Mouse (Mus musculus) lung, postnatal 0 days (tissue): Measurements from ENCODE around the gene Asns. TPM values are rescaled to one million over a fixed set of nuclear protein-coding genes. Genes with fewer than 3 reads are reported as not detected.
A peak's percentile ranks its signal among the peaks of the same experiment; 100 is the strongest.

Experiments
- ATAC-seq: fragments of 200-750 bp; cut with Nextera tagmentation; 2 replicates; pipeline ENCODE4 v1.8.0; 2017; ENCODE audit warnings: moderate library complexity
- DNase-seq: peaks from one replicate; pipeline ENCODE4 v3.0.0-alpha.2; 2016; ENCODE audit warnings: low spot score
- H3K27ac ChIP-seq: fragments of 300-500 bp; sonication (generic); 2 replicates; pipeline ENCODE4 v1.5.1; 2014; ENCODE audit warnings: antibody characterized with exemption, mild to moderate bottlenecking, low read length, mixed read lengths
- H3K27me3 ChIP-seq: fragments of 300-500 bp; sonication (generic); replicated peaks from 2 replicates; pipeline ENCODE4 v1.6.1; 2014; ENCODE audit warnings: low read length, mixed read lengths; ENCODE audit not compliant: insufficient read depth
- H3K36me3 ChIP-seq: fragments of 300-500 bp; sonication (generic); 2 replicates; pipeline ENCODE4 v1.6.1; 2014; ENCODE audit warnings: low read length, mixed read lengths; ENCODE audit not compliant: insufficient read depth
- H3K4me1 ChIP-seq: fragments of 300-500 bp; sonication (generic); 2 replicates; pipeline ENCODE4 v1.6.1; 2014; ENCODE audit warnings: antibody characterized with exemption, low read depth, low read length, mixed read lengths; ENCODE audit not compliant: insufficient read depth
- H3K4me2 ChIP-seq: fragments of 300-500 bp; sonication (generic); replicated peaks from 2 replicates; pipeline ENCODE4 v1.6.1; 2014; ENCODE audit warnings: low read depth, mild to moderate bottlenecking, low read length, moderate library complexity, mixed read lengths
- H3K4me3 ChIP-seq: fragments of 300-500 bp; sonication (generic); 2 replicates; pipeline ENCODE4 v1.5.1; 2014; ENCODE audit warnings: low read depth, low read length
- H3K9ac ChIP-seq: fragments of 300-500 bp; sonication (generic); replicated peaks from 2 replicates; pipeline ENCODE4 v1.6.1; 2014; ENCODE audit warnings: low read depth, mild to moderate bottlenecking
- H3K9me3 ChIP-seq: fragments of 300-500 bp; sonication (generic); 2 replicates; pipeline ENCODE4 v1.6.1; 2016; ENCODE audit warnings: low read length, mixed read lengths
- CTCF ChIP-seq: IDR thresholded peaks from 2 replicates; pipeline ENCODE4 v1.5.1; 2016; ENCODE audit warnings: antibody characterized with exemption, mild to moderate bottlenecking
- EP300 ChIP-seq: IDR thresholded peaks from 2 replicates; pipeline ENCODE4 v1.6.1; 2016; ENCODE audit warnings: antibody characterized with exemption, mild to moderate bottlenecking, control low read depth
- WGBS: fragments of 180-500 bp; shearing (Covaris S2); extraction: QIAGEN DNeasy Blood & Tissue Kit; methylation state at CpG from one replicate; pipeline ENCODE4 v1.1.7; 2014; 5-methylcytosine and 5-hydroxymethylcytosine counted together
- polyA plus RNA-seq: library from polyadenylated mRNA; unstranded; fragments of >200 nt; fragmentation: Nextera tagmentation; extraction: Ambion mirVana; gene quantifications from 2 replicates; pipeline ENCODE4 v1.2.1, GENCODE M21; 2015

Gene Asns
- polyA plus RNA-seq, 1 experiment from 2014 or later = 16.8 TPM

DNA sequence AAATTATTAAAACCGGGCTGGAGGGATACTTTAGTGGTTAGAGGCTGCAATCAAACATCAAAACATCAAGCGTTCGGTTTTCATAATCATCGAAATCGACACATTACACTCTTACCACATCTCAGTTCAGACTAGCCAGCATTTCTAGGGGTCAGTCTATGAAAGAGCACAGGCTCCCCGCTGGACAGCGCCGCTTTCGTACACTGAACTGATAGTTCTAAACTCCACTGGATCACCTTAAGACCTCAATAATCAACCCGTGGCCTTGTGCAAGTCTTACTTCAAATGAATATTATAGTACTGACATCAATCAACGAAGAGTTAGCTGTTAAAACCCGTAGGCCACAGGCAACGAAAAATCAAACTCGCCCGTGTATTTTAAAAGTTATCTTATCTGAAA, 1.0 kb downstream of the Asns start:
- Histone ChIP-seq H3K27ac (no peak overlapping the region), H3K9me3 (no peaks in the 10 kb centered on the region), H3K4me1 (no peaks in the 10 kb centered on the region), H3K27me3 (no peaks in the 10 kb centered on the region), H3K4me2 (peak overlapping the region; percentile 84; the same call in 1 of the 2 replicates), H3K36me3 (no peaks in the 10 kb centered on the region), H3K9ac (no peak overlapping the region), H3K4me3 (peak overlapping the region; percentile 48; the same call in 1 of the 2 replicates)
- WGBS = 32% methylated on average over 15 of the region's 15 CpGs
- no peak for TF ChIP-seq EP300
- TF ChIP-seq CTCF = no peak
- no peak for DNase-seq
- ATAC-seq = no peak

DNA sequence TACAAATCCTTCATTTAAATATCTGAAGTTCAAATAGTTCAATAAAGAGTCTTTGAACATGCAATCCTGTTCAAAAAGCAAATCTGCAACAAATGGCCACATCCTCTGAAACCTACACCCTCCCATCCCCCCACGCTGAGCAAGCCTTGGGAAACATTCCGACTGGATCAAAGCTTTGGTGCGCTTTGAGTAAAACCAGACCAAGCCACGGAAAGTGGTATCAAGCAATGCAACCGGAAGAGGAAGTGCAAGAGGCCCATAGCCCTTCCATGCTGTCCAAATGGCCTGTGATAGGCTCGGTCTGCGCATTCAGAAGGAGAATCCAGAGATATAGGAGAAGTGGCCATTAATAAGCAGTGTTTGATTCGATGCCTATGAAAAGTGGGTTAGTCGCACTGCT, 2.6 kb downstream of the Asns start:
- no peak overlapping the region for H3K4me2 ChIP-seq
- WGBS = 90% methylated on average over 9 of the region's 9 CpGs
- ATAC-seq = no peak

GRCm38 (mm10) chr6:7689180-7689579, 3.9 kb downstream of the Asns start:
- Histone ChIP-seq H3K4me1 (no peaks in the 10 kb centered on the region), H3K27ac (no peak overlapping the region), H3K9me3 (no peaks in the 10 kb centered on the region), H3K36me3 (no peaks in the 10 kb centered on the region), H3K27me3 (no peaks in the 10 kb centered on the region), H3K4me3 (no peak overlapping the region), H3K4me2 (no peak overlapping the region), H3K9ac (no peak overlapping the region)
- 91% methylated on average over 12 of the region's 12 CpGs for WGBS
- DNase-seq (no peak), ATAC-seq (no peak)
- TF ChIP-seq CTCF (no peak), EP300 (no peak)

More for the DNA sequence above, 2.6 kb downstream of the Asns start:
- Histone ChIP-seq H3K4me1 (no peaks in the 10 kb centered on the region), H3K36me3 (no peaks in the 10 kb centered on the region), H3K27ac (no peak overlapping the region), H3K4me3 (no peak overlapping the region), H3K27me3 (no peaks in the 10 kb centered on the region), H3K9me3 (no peaks in the 10 kb centered on the region), H3K9ac (no peak overlapping the region)
- no peak for DNase-seq
- TF ChIP-seq EP300 (no peak), CTCF (no peak)

DNA sequence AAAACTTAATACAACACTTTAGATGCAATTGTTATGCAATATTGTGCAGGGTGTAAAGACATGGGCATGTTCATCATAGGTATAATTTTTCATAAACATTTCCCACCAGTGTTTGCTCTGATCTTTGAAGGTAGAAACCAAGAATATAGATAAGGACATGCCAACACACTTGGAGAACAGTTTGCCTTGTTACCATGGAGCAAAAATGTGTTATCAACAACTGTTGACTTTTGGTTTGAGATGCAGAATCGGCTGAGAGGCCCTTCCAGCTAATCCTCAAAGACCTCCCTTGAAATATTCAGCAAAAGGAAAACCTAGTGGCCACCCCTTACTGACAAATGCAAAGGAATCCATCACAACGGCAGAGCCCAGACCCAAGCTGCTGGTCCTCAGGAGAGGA, 7.0 kb downstream of the Asns start:
- no peaks in the 10 kb centered on the region for H3K9me3 ChIP-seq
- no peaks in the 10 kb centered on the region for H3K4me1 ChIP-seq
- TF ChIP-seq EP300 = no peak
- TF ChIP-seq CTCF = no peak
- H3K9ac ChIP-seq = no peak overlapping the region
- H3K36me3 ChIP-seq = no peaks in the 10 kb centered on the region
- DNase-seq (no peak), ATAC-seq (no peak)
- H3K4me2 ChIP-seq = no peak overlapping the region
- 58% methylated on average over 2 of the region's 2 CpGs for WGBS
- H3K4me3 ChIP-seq = no peak overlapping the region
- H3K27ac ChIP-seq = no peak overlapping the region
- H3K27me3 ChIP-seq = no peaks in the 10 kb centered on the region

DNA sequence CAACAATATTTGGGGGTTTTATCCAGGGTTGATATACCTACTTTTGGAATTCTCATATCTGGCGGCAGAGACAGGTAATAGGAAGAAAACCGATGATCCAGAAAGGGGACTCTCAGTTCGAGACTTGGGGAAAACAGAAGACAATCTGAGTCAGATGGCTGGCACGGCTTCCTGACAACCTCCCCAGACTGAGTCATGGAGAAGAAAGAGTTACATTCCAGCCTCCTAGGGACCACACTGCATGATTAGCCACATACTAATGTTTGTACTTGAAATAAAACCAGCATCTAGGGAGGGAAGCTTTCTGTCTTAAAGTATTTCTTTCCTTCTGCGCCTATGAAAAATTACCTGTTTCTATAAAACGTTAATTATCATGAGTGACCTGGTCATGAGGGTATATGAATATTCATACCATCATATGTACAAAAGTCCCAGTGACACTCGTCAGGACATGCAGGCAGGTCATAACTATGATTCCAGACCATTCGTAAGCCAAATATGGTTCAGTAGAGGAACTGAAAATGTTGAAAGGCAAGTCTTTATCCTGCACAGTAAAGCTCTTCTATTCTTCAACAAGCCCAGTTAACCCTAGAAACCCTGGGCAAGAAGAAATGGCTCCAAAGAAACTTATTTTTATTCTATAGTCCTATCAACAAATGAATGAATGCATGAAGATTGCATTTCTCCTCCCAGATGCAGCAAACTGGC, 16.7 kb downstream of the Asns start:
- TF ChIP-seq CTCF (no peak), EP300 (no peak)
- DNase-seq (no peak), ATAC-seq (no peak)
- 90% methylated on average over 8 of the region's 8 CpGs for WGBS
- H3K9ac ChIP-seq = no peak overlapping the region
- H3K27me3 ChIP-seq = no peaks in the 10 kb centered on the region
- H3K36me3 ChIP-seq = no peaks in the 10 kb centered on the region
- no peaks in the 10 kb centered on the region for H3K9me3 ChIP-seq
- H3K27ac ChIP-seq = no peak overlapping the region
- H3K4me2 ChIP-seq = no peak overlapping the region
- H3K4me1 ChIP-seq = no peaks in the 10 kb centered on the region
- no peak overlapping the region for H3K4me3 ChIP-seq

GRCm38 (mm10) chr6:7672438-7673253, 20.4 kb downstream of the Asns start:
- ATAC-seq (no peak), DNase-seq (no peak)
- H3K9me3 ChIP-seq = no peaks in the 10 kb centered on the region
- no peaks in the 10 kb centered on the region for H3K36me3 ChIP-seq
- H3K4me1 ChIP-seq = no peaks in the 10 kb centered on the region
- H3K4me2 ChIP-seq = no peak overlapping the region
- no peak overlapping the region for H3K4me3 ChIP-seq
- TF ChIP-seq EP300 (no peak), CTCF (no peak)
- H3K27ac ChIP-seq = no peak overlapping the region
- no peaks in the 10 kb centered on the region for H3K27me3 ChIP-seq
- WGBS = 67% methylated on average over 10 of the region's 10 CpGs
- no peak overlapping the region for H3K9ac ChIP-seq
